Mouse (Mus musculus): ENCODE results near the gene Atp5e. TPM values are rescaled to one million over a fixed set of nuclear protein-coding genes. Genes with fewer than 3 reads are reported as not detected.

The Atp5e gene
- 699 and 752 TPM in 2 replicates for polyA plus RNA-seq (2015; fragmentation: Nextera tagmentation; extraction: Ambion mirVana)

GRCm38 (mm10) chr2:174463789-174464523 lies at the start of gene Atp5e:
Gene Atp5e (minus strand): TSS chr2:174464105.

GRCm38 (mm10) chr2:174472818-174473549 lies 9.1 kb upstream of the Atp5e start, which contains the start of gene Prelid3b:
Gene Prelid3b (minus strand): TSS chr2:174473081.

GRCm38 (mm10) chr2:174450353-174450752 lies 13.6 kb downstream of the Atp5e start, which contains the start of gene Tubb1:
Gene Tubb1 (plus strand): TSS chr2:174450695.

GRCm38 (mm10) chr2:174438737-174439449 lies 25.0 kb downstream of the Atp5e start, which contains the start of gene Ctsz:
Gene Ctsz (minus strand): TSS chr2:174439039.

GRCm38 (mm10) chr2:174415731-174416310 lies 48.1 kb downstream of the Atp5e start, which contains the start of gene Nelfcd:
Gene Nelfcd (plus strand): TSS chr2:174415804.

Other genes starting within 250 kb of the Atp5e start
- gene Gnas, start 179.8 kb downstream of the Atp5e start, polyA plus RNA-seq (2015; fragmentation: Nextera tagmentation; extraction: Ambion mirVana) = 1,236 and 1,513 TPM in 2 replicates
- 12.5 and 21.2 TPM in 2 replicates for gene Gm20721, start 117.4 kb downstream of the Atp5e start, polyA plus RNA-seq (2015; fragmentation: Nextera tagmentation; extraction: Ambion mirVana)
- 35.8 and 37.8 TPM in 2 replicates for gene Nelfcd, start 48.3 kb downstream of the Atp5e start, polyA plus RNA-seq (2015; fragmentation: Nextera tagmentation; extraction: Ambion mirVana)
- gene Ctsz, start 25.1 kb downstream of the Atp5e start, polyA plus RNA-seq (2015; fragmentation: Nextera tagmentation; extraction: Ambion mirVana) = 106 and 155 TPM in 2 replicates
- 0.33 and 1.2 TPM in 2 replicates for gene Tubb1, start 13.4 kb downstream of the Atp5e start, polyA plus RNA-seq (2015; fragmentation: Nextera tagmentation; extraction: Ambion mirVana)
- gene Prelid3b, start 9.0 kb upstream of the Atp5e start, polyA plus RNA-seq (2015; fragmentation: Nextera tagmentation; extraction: Ambion mirVana) = 83.4 and 86.0 TPM in 2 replicates
- not detected in 2 replicates for gene Zfp831, start 179.4 kb upstream of the Atp5e start, polyA plus RNA-seq (2015; fragmentation: Nextera tagmentation; extraction: Ambion mirVana)